Mouse (Mus musculus): ENCODE results near the gene Elf2. TPM values are rescaled to one million over a fixed set of nuclear protein-coding genes. Genes with fewer than 3 reads are reported as not detected.

Gene Elf2
- polyA plus RNA-seq, 1 experiment from 2014 or later, result 44.5 TPM

GRCm38 (mm10) chr3:51270069-51270817 lies 70.2 kb downstream of the Elf2 start:
- H3K27me3 ChIP-seq (ENCODE audit: control insufficient read depth, insufficient read depth, low read length), result no peaks in the 10 kb centered on the region
- no peak overlapping the region for H3K9ac ChIP-seq (ENCODE audit: low read depth, low read length)
- peak overlapping the region; percentile 43 for H3K4me2 ChIP-seq
- peak overlapping the region; percentile 78 for H3K27ac ChIP-seq (ENCODE audit: low read depth, low read length)
- 60% methylated on average over 12 of the region's 12 CpGs for WGBS (ENCODE audit: insufficient replicate concordance)
- H3K36me3 ChIP-seq (ENCODE audit: control insufficient read depth, insufficient read depth, low read length), result peaks cover 7% of the 10 kb centered on the region
- H3K9me3 ChIP-seq (replicated peaks; ENCODE audit: control insufficient read depth, low read length), result no peaks in the 10 kb centered on the region
- peaks cover 15% of the 10 kb centered on the region for H3K4me1 ChIP-seq (ENCODE audit: control insufficient read depth, insufficient read depth, low read length)
- H3K4me3 ChIP-seq (ENCODE audit: low read depth, low read length), result no peak overlapping the region
- ATAC-seq (replicated peaks; ENCODE audit: insufficient number of reproducible peaks, low FRiP score, low TSS enrichment), result no peak

GRCm38 (mm10) chr3:51268434-51268833 lies 72.0 kb downstream of the Elf2 start:
- no peak overlapping the region for H3K4me3 ChIP-seq (ENCODE audit: low read depth, low read length)
- H3K36me3 ChIP-seq (ENCODE audit: control insufficient read depth, insufficient read depth, low read length), result peaks cover 20% of the 10 kb centered on the region
- 57% methylated on average over 12 of the region's 12 CpGs for WGBS (ENCODE audit: insufficient replicate concordance)
- peak overlapping the region; percentile 41 for H3K4me2 ChIP-seq
- no peaks in the 10 kb centered on the region for H3K9me3 ChIP-seq (replicated peaks; ENCODE audit: control insufficient read depth, low read length)
- ATAC-seq (replicated peaks; ENCODE audit: insufficient number of reproducible peaks, low FRiP score, low TSS enrichment), result no peak
- peak overlapping the region; percentile 94 for H3K27ac ChIP-seq (ENCODE audit: low read depth, low read length)
- peaks cover 10% of the 10 kb centered on the region for H3K4me1 ChIP-seq (ENCODE audit: control insufficient read depth, insufficient read depth, low read length)
- H3K9ac ChIP-seq (ENCODE audit: low read depth, low read length), result 0 out of 2 replicates have a peak overlapping the region, but pooled peaks have one; percentile 49
- H3K27me3 ChIP-seq (ENCODE audit: control insufficient read depth, insufficient read depth, low read length), result no peaks in the 10 kb centered on the region

GRCm38 (mm10) chr3:51262942-51263341 lies 77.5 kb downstream of the Elf2 start:
- Histone ChIP-seq H3K27ac (ENCODE audit: low read depth, low read length) (no peak overlapping the region), H3K9ac (ENCODE audit: low read depth, low read length) (no peak overlapping the region), H3K4me1 (ENCODE audit: control insufficient read depth, insufficient read depth, low read length) (peaks cover 3% of the 10 kb centered on the region; the same call in 1 of the 2 replicates), H3K36me3 (ENCODE audit: control insufficient read depth, insufficient read depth, low read length) (peaks cover 27% of the 10 kb centered on the region), H3K4me2 (no peak overlapping the region), H3K27me3 (ENCODE audit: control insufficient read depth, insufficient read depth, low read length) (no peaks in the 10 kb centered on the region), H3K9me3 (replicated peaks; ENCODE audit: control insufficient read depth, low read length) (no peaks in the 10 kb centered on the region), H3K4me3 (ENCODE audit: low read depth, low read length) (no peak overlapping the region)
- WGBS (ENCODE audit: insufficient replicate concordance), result 77% methylated on average over 8 of the region's 8 CpGs
- ATAC-seq (replicated peaks; ENCODE audit: insufficient number of reproducible peaks, low FRiP score, low TSS enrichment), result no peak

- Histone ChIP-seq H3K4me3 (ENCODE audit: low read depth, low read length) (no peak overlapping the region), H3K9me3 (replicated peaks; ENCODE audit: control insufficient read depth, low read length) (no peaks in the 10 kb centered on the region), H3K27me3 (ENCODE audit: control insufficient read depth, insufficient read depth, low read length) (no peaks in the 10 kb centered on the region), H3K4me2 (no peak overlapping the region), H3K9ac (ENCODE audit: low read depth, low read length) (no peak overlapping the region), H3K27ac (ENCODE audit: low read depth, low read length) (no peak overlapping the region), H3K4me1 (ENCODE audit: control insufficient read depth, insufficient read depth, low read length) (no peaks in the 10 kb centered on the region), H3K36me3 (ENCODE audit: control insufficient read depth, insufficient read depth, low read length) (peaks cover 30% of the 10 kb centered on the region)
- WGBS (ENCODE audit: insufficient replicate concordance), result 76% methylated on average over 5 of the region's 5 CpGs
- ATAC-seq (replicated peaks; ENCODE audit: insufficient number of reproducible peaks, low FRiP score, low TSS enrichment), result no peak
Measured at GRCm38 (mm10) chr3:51258070-51258469, 82.4 kb downstream of the Elf2 start.

DNA sequence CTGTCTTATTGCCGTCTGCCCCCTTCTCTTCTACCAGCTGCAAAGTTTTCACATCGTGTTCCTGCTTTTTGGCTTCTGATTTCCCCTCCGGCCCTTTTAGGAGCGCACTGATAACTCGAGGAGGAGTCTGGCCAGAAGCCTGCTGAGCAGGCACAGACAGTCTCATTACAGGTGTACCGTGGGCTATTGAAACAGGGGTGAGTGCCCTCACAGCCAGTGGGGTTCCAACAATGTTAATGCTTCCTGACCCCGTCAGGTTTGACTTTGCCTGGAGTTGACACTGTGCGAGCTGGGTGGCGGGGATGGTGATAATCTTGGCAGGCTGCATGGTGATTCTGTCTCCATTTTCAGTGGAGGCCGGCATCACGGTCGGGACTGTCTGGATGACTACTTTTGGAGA lies 84.0 kb downstream of the Elf2 start:
- Histone ChIP-seq H3K9me3 (replicated peaks; ENCODE audit: control insufficient read depth, low read length) (no peaks in the 10 kb centered on the region), H3K4me2 (no peak overlapping the region), H3K36me3 (ENCODE audit: control insufficient read depth, insufficient read depth, low read length) (peaks cover 38% of the 10 kb centered on the region), H3K9ac (ENCODE audit: low read depth, low read length) (no peak overlapping the region), H3K4me1 (ENCODE audit: control insufficient read depth, insufficient read depth, low read length) (no peaks in the 10 kb centered on the region), H3K4me3 (ENCODE audit: low read depth, low read length) (no peak overlapping the region), H3K27me3 (ENCODE audit: control insufficient read depth, insufficient read depth, low read length) (no peaks in the 10 kb centered on the region), H3K27ac (ENCODE audit: low read depth, low read length) (no peak overlapping the region)
- ATAC-seq (replicated peaks; ENCODE audit: insufficient number of reproducible peaks, low FRiP score, low TSS enrichment), result no peak
- 85% methylated on average over 12 of the region's 12 CpGs for WGBS (ENCODE audit: insufficient replicate concordance)

DNA sequence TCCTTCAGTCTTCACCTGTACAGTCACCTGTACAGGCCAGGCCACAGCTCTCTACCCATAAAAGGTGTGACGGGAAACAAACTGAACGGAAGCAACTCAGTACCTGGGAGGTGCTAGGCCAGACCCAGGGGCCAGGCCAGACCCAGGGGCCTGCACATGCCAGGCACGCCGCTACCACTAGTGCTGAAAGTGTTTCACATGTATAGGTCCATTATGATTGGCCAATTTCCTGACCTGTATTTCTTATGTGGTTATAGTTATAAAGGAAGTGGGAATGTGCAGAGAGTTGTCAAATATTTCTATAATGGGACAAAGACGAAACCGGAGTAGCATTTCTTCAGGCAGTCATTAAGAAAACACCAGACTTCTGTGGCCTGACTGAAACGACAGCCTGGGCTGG lies 85.7 kb downstream of the Elf2 start:
- H3K4me3 ChIP-seq (ENCODE audit: low read depth, low read length), result no peak overlapping the region
- WGBS (ENCODE audit: insufficient replicate concordance), result 91% methylated on average over 7 of the region's 7 CpGs

DNA sequence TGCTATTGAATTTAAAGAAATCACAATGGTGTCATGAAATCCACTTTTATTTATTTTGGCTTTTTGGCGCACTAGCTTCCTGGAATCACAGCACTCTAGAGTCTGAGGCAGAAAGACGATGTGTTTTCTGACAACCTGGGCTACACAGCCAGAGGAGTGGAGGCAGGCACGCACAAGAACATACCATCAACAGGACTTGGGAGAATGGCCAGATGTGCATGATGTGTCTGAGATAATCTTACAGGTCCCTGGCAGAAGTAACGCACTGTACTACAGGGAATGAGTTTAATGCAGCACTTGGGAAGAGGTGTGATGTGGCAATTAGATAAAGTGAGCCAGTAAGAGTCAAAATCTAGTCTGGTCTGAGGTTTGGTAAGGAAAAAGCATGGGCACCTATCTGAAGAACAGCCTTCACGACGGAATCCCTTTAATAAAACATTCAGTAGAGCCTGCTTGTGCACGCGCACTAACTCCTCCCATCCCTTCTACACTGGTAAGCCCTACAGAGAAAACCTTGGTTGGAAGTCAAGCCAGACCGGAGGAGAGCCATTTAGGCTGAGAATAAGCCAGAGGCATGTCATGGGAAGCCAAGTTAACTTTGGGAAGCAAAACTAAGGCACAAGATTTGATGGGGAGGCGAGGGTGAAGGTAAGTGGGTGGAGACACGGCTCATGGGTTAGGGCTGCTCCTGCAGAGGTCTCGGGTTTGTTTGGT lies 87.6 kb downstream of the Elf2 start:
- H3K27ac ChIP-seq (ENCODE audit: low read depth, low read length), result no peak overlapping the region
- ATAC-seq (replicated peaks; ENCODE audit: insufficient number of reproducible peaks, low FRiP score, low TSS enrichment), result no peak
- WGBS (ENCODE audit: insufficient replicate concordance), result 89% methylated on average over 12 of the region's 12 CpGs
- H3K9ac ChIP-seq (ENCODE audit: low read depth, low read length), result no peak overlapping the region
- no peak overlapping the region for H3K4me3 ChIP-seq (ENCODE audit: low read depth, low read length)
- no peaks in the 10 kb centered on the region for H3K4me1 ChIP-seq (ENCODE audit: control insufficient read depth, insufficient read depth, low read length)
- peaks cover 35% of the 10 kb centered on the region for H3K36me3 ChIP-seq (ENCODE audit: control insufficient read depth, insufficient read depth, low read length)
- H3K9me3 ChIP-seq (replicated peaks; ENCODE audit: control insufficient read depth, low read length), result no peaks in the 10 kb centered on the region
- H3K27me3 ChIP-seq (ENCODE audit: control insufficient read depth, insufficient read depth, low read length), result no peaks in the 10 kb centered on the region
- H3K4me2 ChIP-seq, result no peak overlapping the region

More for the DNA sequence above, 85.7 kb downstream of the Elf2 start:
- Histone ChIP-seq H3K9ac (ENCODE audit: low read depth, low read length) (no peak overlapping the region), H3K4me2 (no peak overlapping the region), H3K27ac (ENCODE audit: low read depth, low read length) (no peak overlapping the region), H3K9me3 (replicated peaks; ENCODE audit: control insufficient read depth, low read length) (no peaks in the 10 kb centered on the region), H3K36me3 (ENCODE audit: control insufficient read depth, insufficient read depth, low read length) (peaks cover 35% of the 10 kb centered on the region), H3K27me3 (ENCODE audit: control insufficient read depth, insufficient read depth, low read length) (no peaks in the 10 kb centered on the region), H3K4me1 (ENCODE audit: control insufficient read depth, insufficient read depth, low read length) (no peaks in the 10 kb centered on the region)
- no peak for ATAC-seq (replicated peaks; ENCODE audit: insufficient number of reproducible peaks, low FRiP score, low TSS enrichment)

GRCm38 (mm10) chr3:51252223-51252622 lies 88.2 kb downstream of the Elf2 start:
- H3K4me2 ChIP-seq, result no peak overlapping the region
- no peaks in the 10 kb centered on the region for H3K27me3 ChIP-seq (ENCODE audit: control insufficient read depth, insufficient read depth, low read length)
- H3K4me3 ChIP-seq (ENCODE audit: low read depth, low read length), result no peak overlapping the region
- 91% methylated on average over 1 of the region's 1 CpGs for WGBS (ENCODE audit: insufficient replicate concordance)
- peaks cover 35% of the 10 kb centered on the region for H3K36me3 ChIP-seq (ENCODE audit: control insufficient read depth, insufficient read depth, low read length)
- no peaks in the 10 kb centered on the region for H3K9me3 ChIP-seq (replicated peaks; ENCODE audit: control insufficient read depth, low read length)
- H3K9ac ChIP-seq (ENCODE audit: low read depth, low read length), result no peak overlapping the region
- ATAC-seq (replicated peaks; ENCODE audit: insufficient number of reproducible peaks, low FRiP score, low TSS enrichment), result no peak
- no peaks in the 10 kb centered on the region for H3K4me1 ChIP-seq (ENCODE audit: control insufficient read depth, insufficient read depth, low read length)
- no peak overlapping the region for H3K27ac ChIP-seq (ENCODE audit: low read depth, low read length)
